Mouse (Mus musculus) kidney, embryonic 16.5 days (tissue): ENCODE data around the gene Srpr. TPM values are rescaled to one million over a fixed set of nuclear protein-coding genes. Genes with fewer than 3 reads are reported as not detected.

Experiments used
- ATAC-seq: fragments of 200-750 bp; cut with Nextera tagmentation; 2 replicates; pipeline ENCODE4 v1.8.0; 2017; ENCODE audit warnings: moderate TSS enrichment; ENCODE audit not compliant: low FRiP score, low TSS enrichment
- H3K27ac ChIP-seq: fragments of 300-500 bp; sonication (generic); 2 replicates; pipeline ENCODE4 v1.5.1; 2014; ENCODE audit warnings: low read length
- H3K27me3 ChIP-seq: fragments of 300-500 bp; sonication (generic); 2 replicates; pipeline ENCODE4 v1.6.1; 2014; ENCODE audit warnings: low read length, control low read depth, mixed read lengths; ENCODE audit not compliant: insufficient read depth
- H3K36me3 ChIP-seq: fragments of 300-500 bp; sonication (generic); 2 replicates; pipeline ENCODE4 v1.6.1; 2014; ENCODE audit warnings: low read length, control low read depth, mixed read lengths; ENCODE audit not compliant: insufficient read depth
- H3K4me1 ChIP-seq: fragments of 300-500 bp; sonication (generic); 2 replicates; pipeline ENCODE4 v1.6.1; 2014; ENCODE audit warnings: low read length, control low read depth, mixed read lengths; ENCODE audit not compliant: insufficient read depth
- H3K4me2 ChIP-seq: fragments of 300-500 bp; sonication (generic); replicated peaks from 2 replicates; pipeline ENCODE4 v1.6.1; 2014; ENCODE audit warnings: low read depth, low read length
- H3K4me3 ChIP-seq: fragments of 300-500 bp; sonication (generic); 2 replicates; pipeline ENCODE4 v1.5.1; 2014; ENCODE audit warnings: mild to moderate bottlenecking, low read length
- H3K9ac ChIP-seq: fragments of 300-500 bp; sonication (generic); replicated peaks from 2 replicates; pipeline ENCODE4 v1.6.1; 2014; ENCODE audit warnings: low read length
- H3K9me3 ChIP-seq: fragments of 300-500 bp; sonication (generic); 2 replicates; pipeline ENCODE4 v1.6.1; 2016; ENCODE audit warnings: low read length, control low read depth
- WGBS: fragments of 180-500 bp; shearing (Covaris S2); extraction: QIAGEN DNeasy Blood & Tissue Kit; methylation state at CpG from one replicate; pipeline ENCODE4 v1.1.7; 2014; 5-methylcytosine and 5-hydroxymethylcytosine counted together
- polyA plus RNA-seq: library from polyadenylated mRNA; unstranded; fragments of >200 nt; fragmentation: Nextera tagmentation; extraction: Ambion mirVana; gene quantifications from 2 replicates; pipeline ENCODE4 v1.2.1, GENCODE M21; 2015

The Srpr gene
- polyA plus RNA-seq, 1 experiment from 2014 or later: 130 TPM

DNA sequence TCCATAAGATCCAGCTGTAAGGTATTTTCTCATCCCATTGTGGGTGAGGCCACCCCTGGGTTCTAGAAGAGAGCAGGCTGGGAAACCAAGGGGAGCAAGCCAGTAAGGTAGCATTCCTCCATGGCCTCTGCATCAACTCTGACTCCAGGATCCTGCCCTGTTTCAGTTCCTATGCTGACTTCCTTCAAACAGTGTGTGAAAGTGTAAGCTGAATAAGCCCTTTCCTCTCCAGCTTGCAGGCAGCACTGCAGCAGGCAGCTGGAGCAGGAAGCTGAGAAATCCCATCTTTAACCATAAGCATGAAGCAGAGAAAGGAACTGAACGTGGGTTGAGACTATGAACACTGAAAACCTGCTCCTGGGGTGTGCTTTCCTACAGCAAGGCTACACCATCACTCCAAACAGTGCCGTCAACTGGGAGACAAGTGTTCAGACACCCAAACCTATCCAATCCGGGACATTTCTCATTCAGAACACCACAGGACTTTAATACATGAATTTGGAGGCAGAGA lies 77.9 kb downstream of the Srpr start:
- H3K36me3 ChIP-seq: peaks cover 31% of the 10 kb centered on the region

DNA sequence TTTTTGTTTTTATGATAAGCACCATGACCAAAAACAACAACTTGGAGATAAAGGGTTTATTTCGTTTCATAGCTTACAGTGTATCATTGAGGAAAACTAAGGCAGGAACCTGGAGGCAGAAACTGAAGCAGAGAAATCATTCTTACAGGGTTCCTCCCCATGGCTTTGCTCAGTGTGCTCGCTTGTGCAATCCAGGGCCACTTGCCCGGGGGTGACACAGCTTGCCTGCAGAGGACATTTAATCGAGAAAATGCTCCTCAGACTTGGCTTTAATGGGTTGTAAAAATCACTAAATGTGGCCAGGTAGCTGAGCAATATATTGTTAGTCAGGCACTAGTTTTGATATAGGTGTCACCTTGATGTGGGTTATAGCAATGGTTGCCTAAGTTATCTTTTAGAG lies 78.5 kb downstream of the Srpr start:
- no peak overlapping the region for H3K4me3 ChIP-seq
- no peaks in the 10 kb centered on the region for H3K27me3 ChIP-seq
- 78% methylated on average over 4 of the region's 4 CpGs for WGBS
- H3K9ac ChIP-seq: no peak overlapping the region
- H3K4me1 ChIP-seq: peaks cover 4% of the 10 kb centered on the region
- no peak overlapping the region for H3K27ac ChIP-seq
- no peak for ATAC-seq
- H3K9me3 ChIP-seq: no peaks in the 10 kb centered on the region
- H3K4me2 ChIP-seq: no peak overlapping the region
- peaks cover 25% of the 10 kb centered on the region for H3K36me3 ChIP-seq

More for the DNA sequence above, 77.9 kb downstream of the Srpr start:
- Histone ChIP-seq H3K4me2 (no peak overlapping the region), H3K27me3 (no peaks in the 10 kb centered on the region), H3K9me3 (no peaks in the 10 kb centered on the region), H3K27ac (no peak overlapping the region), H3K9ac (no peak overlapping the region), H3K4me3 (no peak overlapping the region), H3K4me1 (no peaks in the 10 kb centered on the region)
- 80% methylated on average over 3 of the region's 3 CpGs for WGBS
- no peak for ATAC-seq

DNA sequence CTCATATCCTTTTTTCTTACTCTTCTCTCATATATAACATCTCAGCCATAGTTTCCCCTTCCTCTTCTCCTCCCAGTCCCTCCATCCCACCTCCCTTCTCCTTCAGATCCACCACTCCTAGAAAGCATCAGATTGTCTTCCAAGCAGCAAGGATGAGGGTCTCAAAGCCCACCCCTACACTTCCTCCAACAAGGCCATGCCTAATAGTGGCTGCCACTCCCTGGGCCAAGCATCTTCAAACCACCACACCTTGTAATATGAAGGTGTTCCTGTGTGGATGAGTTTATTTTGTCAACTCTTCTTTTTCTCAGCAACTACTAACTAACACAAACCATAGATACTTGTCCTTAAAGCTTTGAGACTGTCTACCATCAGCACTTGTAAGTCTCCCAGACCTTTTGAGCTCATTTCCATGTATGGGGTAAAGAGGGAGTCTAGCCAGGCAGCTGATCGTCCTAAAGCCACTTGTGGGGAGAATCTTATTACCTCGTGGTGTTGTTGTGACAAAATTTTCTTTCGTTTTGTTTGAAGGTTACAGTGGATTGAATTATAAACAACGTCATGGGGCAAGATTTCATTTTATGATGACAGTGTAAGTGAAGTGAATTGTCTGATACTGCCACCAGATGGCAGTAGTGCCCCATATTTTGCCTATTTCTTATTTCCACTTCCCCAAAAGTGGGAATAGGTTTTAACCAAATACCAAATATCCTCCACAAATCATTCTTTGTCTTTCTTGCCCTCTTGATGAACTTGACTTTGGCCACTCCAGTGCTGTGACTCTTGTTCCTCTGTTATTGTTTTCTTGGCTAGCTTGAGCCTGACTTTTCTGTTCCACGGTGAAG lies 82.3 kb downstream of the Srpr start:
- H3K36me3 ChIP-seq: peaks cover 9% of the 10 kb centered on the region; the same call in 1 of the 2 replicates
- 9% methylated on average over 5 of the region's 5 CpGs for WGBS
- no peak overlapping the region for H3K27ac ChIP-seq
- H3K4me2 ChIP-seq: no peak overlapping the region
- peaks cover 5% of the 10 kb centered on the region for H3K4me1 ChIP-seq
- H3K9me3 ChIP-seq: no peaks in the 10 kb centered on the region
- H3K27me3 ChIP-seq: no peaks in the 10 kb centered on the region
- no peak for ATAC-seq
- no peak overlapping the region for H3K4me3 ChIP-seq
- H3K9ac ChIP-seq: no peak overlapping the region

DNA sequence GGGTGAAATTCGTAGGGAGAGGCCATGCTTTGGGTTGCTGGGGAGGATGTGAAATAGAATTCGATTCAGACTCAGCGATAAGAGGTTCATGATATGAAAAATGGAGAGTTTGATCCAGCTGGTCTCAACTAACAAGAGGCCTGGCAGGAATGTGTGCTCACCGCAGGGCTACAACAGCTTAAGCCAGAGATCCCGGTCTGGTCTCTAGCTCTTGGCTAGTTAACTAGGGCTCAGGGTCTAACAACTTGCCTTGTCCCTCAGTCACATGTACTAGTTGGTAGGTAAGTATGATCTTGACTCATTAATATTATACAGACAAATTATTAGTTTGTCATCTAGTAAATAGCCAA lies 82.9 kb downstream of the Srpr start:
- H3K27ac ChIP-seq: no peak overlapping the region
- no peaks in the 10 kb centered on the region; the same call in 1 of the 2 replicates for H3K27me3 ChIP-seq
- peaks cover 3% of the 10 kb centered on the region; the same call in 1 of the 2 replicates for H3K36me3 ChIP-seq
- no peak overlapping the region for H3K4me2 ChIP-seq
- 0 out of 2 replicates have a peak, but pooled peaks have one; percentile 40 for ATAC-seq
- H3K4me3 ChIP-seq: no peak overlapping the region
- H3K9me3 ChIP-seq: no peaks in the 10 kb centered on the region
- 50% methylated on average over 5 of the region's 5 CpGs for WGBS
- H3K9ac ChIP-seq: no peak overlapping the region
- H3K4me1 ChIP-seq: peaks cover 5% of the 10 kb centered on the region

DNA sequence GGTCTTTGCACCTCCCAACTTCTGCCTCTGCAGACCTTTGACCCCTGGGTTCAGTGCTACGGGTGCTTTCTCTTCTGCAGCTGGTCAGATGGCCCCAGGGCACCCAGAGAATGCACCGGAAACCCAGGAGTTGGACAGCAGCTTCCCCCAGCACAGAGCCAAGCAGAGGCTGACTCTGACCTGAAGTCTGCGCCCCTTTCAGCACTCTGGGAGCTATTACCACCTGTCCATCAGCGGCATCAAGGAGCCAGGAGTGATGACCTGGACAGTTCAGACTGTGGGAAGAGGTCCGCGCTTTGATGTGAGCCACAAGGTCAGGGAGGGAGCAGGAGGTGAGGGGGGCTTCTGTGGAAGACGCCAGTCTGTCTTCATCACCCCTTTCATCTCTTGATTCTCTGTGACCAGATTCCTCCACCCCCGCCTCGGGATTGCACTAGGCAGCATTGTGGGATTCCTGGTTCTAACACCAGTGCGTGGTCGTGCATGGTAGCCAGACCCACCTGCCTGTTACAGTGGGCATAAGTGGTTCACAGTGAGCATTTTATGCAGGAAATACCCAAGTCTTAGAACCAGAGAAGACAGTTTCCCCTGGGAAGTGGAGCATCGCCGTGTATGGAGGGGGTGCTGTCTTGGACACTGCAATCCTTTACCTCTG lies 83.6 kb downstream of the Srpr start:
- no peaks in the 10 kb centered on the region; the same call in 1 of the 2 replicates for H3K27me3 ChIP-seq
- no peak overlapping the region for H3K9ac ChIP-seq
- H3K4me1 ChIP-seq: peaks cover 5% of the 10 kb centered on the region
- H3K36me3 ChIP-seq: no peaks in the 10 kb centered on the region
- WGBS: 62% methylated on average over 13 of the region's 13 CpGs
- H3K9me3 ChIP-seq: no peaks in the 10 kb centered on the region
- no peak overlapping the region for H3K4me3 ChIP-seq
- no peak overlapping the region for H3K27ac ChIP-seq
- H3K4me2 ChIP-seq: no peak overlapping the region
- ATAC-seq: peak; percentile 52

DNA sequence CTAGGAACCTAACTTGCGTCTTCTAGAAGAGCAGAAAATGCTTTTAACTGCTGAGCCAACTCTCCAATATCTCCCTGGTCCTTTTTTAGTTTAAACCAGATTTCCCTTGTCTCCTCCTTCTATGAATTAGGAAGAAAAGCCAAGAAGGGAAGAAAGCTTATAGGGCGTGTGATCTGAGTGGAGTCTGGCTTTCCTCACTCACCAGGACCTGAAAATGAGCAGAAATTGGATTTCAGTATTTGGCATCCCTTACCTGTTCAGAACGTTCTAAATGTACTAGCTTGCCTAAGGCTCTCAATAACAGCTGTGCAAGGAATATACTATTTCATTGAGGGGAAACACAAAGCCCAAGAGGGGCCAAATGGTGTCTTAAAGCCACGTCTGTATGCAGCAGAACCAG lies 84.4 kb downstream of the Srpr start:
- peaks cover 5% of the 10 kb centered on the region for H3K4me1 ChIP-seq
- H3K9me3 ChIP-seq: no peaks in the 10 kb centered on the region
- no peak overlapping the region for H3K9ac ChIP-seq
- no peak for ATAC-seq
- H3K27me3 ChIP-seq: no peaks in the 10 kb centered on the region; the same call in 1 of the 2 replicates
- no peak overlapping the region for H3K4me3 ChIP-seq
- no peak overlapping the region for H3K27ac ChIP-seq
- no peak overlapping the region for H3K4me2 ChIP-seq
- WGBS: 81% methylated on average over 4 of the region's 4 CpGs
- H3K36me3 ChIP-seq: no peaks in the 10 kb centered on the region

DNA sequence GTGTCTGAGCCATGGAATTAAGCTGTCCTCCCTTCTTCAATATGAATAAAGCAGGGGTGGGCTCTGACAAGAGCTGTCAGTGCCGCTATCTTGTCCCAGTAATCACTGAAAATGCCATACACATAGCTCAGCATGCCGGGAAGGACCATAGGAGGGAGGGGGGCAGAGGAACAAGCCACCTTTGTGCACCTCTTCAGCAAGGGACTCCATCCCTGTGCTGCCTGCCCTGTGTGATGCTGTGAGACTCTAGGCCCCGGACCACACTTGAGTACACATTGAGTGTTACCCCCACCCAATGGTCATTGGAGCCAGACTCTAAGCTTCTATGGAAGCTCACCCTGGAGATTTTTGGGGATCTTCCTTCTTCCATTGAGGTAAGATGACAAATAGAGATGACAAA lies 86.4 kb downstream of the Srpr start:
- Histone ChIP-seq H3K9me3 (no peaks in the 10 kb centered on the region), H3K4me2 (no peak overlapping the region), H3K27me3 (no peaks in the 10 kb centered on the region; the same call in 1 of the 2 replicates), H3K9ac (no peak overlapping the region), H3K4me1 (peaks cover 5% of the 10 kb centered on the region), H3K36me3 (no peaks in the 10 kb centered on the region), H3K27ac (no peak overlapping the region), H3K4me3 (no peak overlapping the region)
- ATAC-seq: no peak
- WGBS: 91% methylated on average over 3 of the region's 3 CpGs

DNA sequence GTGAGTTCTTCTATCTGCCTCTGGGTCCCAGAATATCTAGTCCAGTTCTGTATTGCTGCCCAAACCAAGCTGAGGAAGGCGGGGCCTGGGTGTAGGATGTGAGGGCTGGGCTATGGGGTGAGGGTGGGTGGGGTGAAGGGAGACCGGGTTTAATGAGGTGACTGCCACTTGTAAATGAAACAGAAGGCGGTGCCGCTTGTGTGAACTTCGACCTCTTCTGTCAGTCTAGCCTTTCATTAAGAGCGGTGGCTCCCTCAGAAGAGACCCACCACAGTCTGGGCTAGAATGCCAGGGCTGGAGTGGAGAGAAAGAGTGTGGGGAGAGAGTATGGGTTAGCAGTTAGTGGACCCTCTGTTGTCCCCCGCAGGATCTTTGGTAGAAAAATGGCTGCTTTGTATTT lies 90.0 kb downstream of the Srpr start:
- peak; percentile 67 for ATAC-seq
- Histone ChIP-seq H3K36me3 (no peaks in the 10 kb centered on the region), H3K9me3 (no peaks in the 10 kb centered on the region), H3K4me3 (no peak overlapping the region), H3K4me2 (no peak overlapping the region), H3K4me1 (no peaks in the 10 kb centered on the region), H3K27ac (no peak overlapping the region), H3K27me3 (no peaks in the 10 kb centered on the region; the same call in 1 of the 2 replicates), H3K9ac (no peak overlapping the region)
- WGBS: 25% methylated on average over 7 of the region's 7 CpGs

DNA sequence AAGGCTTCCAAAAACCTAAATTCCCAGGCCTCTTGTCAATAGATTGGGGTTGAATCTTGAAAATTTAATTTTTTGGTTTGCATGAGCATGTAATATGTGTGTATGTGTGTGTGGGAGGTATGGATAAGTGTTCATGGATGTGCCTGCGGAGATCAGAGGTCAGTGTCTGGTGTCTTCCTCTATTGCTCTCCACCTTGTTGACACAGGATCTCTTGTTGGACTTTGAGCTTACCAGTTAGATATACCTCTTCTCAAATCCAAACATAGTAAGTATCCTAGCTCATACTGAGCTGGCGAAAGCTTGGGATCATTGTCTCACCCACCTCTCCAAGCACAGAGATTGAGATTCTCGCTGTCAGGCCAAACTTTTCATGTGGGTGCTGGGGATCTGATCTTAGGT lies 90.4 kb downstream of the Srpr start:
- Histone ChIP-seq H3K36me3 (no peaks in the 10 kb centered on the region), H3K4me3 (no peak overlapping the region), H3K9me3 (no peaks in the 10 kb centered on the region), H3K4me2 (no peak overlapping the region), H3K4me1 (no peaks in the 10 kb centered on the region), H3K27ac (no peak overlapping the region), H3K27me3 (no peaks in the 10 kb centered on the region; the same call in 1 of the 2 replicates), H3K9ac (no peak overlapping the region)
- WGBS: 97% methylated on average over 3 of the region's 3 CpGs
- ATAC-seq: no peak

DNA sequence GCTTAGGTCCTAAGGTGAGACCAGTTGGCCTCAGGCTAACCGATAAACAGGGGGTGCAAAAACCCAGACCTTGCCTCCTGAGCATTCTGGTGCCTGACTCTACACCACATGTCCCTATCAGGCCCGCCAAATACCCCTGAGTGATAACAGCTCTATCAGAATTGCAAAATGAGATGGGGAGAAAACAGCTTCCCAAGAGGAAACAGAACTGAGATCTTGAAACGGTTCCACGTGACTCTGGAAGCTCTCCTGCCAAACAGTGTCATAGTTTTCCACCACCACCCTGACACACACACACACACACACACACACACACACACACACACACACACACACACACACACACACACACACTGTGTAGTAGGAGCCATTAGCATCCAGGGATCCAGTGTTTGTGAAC lies 90.9 kb downstream of the Srpr start:
- Histone ChIP-seq H3K27ac (no peak overlapping the region), H3K4me2 (no peak overlapping the region), H3K4me1 (no peaks in the 10 kb centered on the region), H3K36me3 (no peaks in the 10 kb centered on the region), H3K4me3 (no peak overlapping the region), H3K9ac (no peak overlapping the region), H3K9me3 (no peaks in the 10 kb centered on the region), H3K27me3 (no peaks in the 10 kb centered on the region; the same call in 1 of the 2 replicates)
- 78% methylated on average over 4 of the region's 4 CpGs for WGBS
- ATAC-seq: no peak
